Mouse (Mus musculus) layer of hippocampus, postnatal 14 days (tissue): Measurements from ENCODE around the gene Usb1. TPM values are rescaled to one million over a fixed set of nuclear protein-coding genes. Genes with fewer than 3 reads are reported as not detected.
"Not testable (repeated sequence)": the region's sequence is repeated elsewhere in the genome, so short reads cannot be mapped to it uniquely, and the experiment has no call there.

ENCODE experiments used
- DNase-seq, 2 experiments: peaks; one replicate each; pipeline ENCODE4 v3.0.0; 2021 to 2022; ENCODE audit warnings: low spot score in 2 of 2, mixed read lengths in 1 of 2
- total RNA-seq, 2 experiments: library from RNA; stranded (reverse); gene quantifications; 2 replicates each; pipeline ENCODE4 v1.2.3; 2021

The Usb1 gene
- total RNA-seq, 2 experiments from 2014 or later, result 16.0 to 18.6 TPM

- no peak for DNase-seq
Measured at GRCm38 (mm10) chr8:95369581-95370326, 37.7 kb downstream of the Usb1 start.

- no peak for DNase-seq
Measured at GRCm38 (mm10) chr8:95373389-95374002, 41.4 kb downstream of the Usb1 start.

DNA sequence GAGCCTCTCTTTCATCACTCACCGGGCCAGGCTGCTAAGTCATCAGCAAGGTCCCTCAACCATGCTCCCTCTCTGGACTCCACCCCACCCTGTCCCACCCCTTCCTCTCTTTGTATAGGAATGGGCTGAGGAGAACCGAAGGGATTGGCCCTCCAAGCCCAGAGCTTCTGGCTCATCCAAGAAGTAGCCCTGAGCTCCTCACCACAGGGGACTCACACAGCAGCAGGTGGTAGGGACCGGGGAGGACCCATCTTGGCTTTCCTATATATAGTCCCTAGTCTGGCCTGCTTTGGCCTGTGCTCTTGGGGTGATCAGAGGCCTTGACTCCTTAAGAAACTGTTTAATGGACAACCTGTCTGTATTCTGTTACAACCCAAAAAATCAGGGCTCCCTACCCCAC, 42.3 kb downstream of the Usb1 start:
- DNase-seq, result no peak

- peak in 1 of 2 experiments; percentile 34 for DNase-seq
Measured at GRCm38 (mm10) chr8:95375374-95375930, 43.4 kb downstream of the Usb1 start.

- DNase-seq, result no peak
Measured at GRCm38 (mm10) chr8:95376309-95376999, 44.4 kb downstream of the Usb1 start.

DNA sequence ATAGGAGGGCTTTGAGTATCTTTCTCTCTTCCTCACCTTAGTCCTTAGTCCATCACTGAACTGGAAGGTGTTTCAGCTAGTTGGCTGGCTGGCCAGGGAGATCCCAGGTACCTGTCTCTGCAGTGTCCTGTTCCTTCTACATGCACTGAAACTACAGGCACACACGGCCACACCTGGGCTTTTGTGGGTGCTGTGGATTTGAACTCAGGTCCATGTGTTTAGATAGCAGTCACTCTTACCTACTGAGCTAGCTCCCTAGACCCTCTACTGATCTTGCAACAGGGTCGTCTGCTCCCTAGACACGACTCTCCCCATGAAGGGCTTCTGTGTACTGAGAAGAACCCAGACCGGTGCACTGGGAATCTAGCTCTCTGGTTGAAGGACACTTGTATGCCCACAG, 45.0 kb downstream of the Usb1 start:
- no peak for DNase-seq

DNA sequence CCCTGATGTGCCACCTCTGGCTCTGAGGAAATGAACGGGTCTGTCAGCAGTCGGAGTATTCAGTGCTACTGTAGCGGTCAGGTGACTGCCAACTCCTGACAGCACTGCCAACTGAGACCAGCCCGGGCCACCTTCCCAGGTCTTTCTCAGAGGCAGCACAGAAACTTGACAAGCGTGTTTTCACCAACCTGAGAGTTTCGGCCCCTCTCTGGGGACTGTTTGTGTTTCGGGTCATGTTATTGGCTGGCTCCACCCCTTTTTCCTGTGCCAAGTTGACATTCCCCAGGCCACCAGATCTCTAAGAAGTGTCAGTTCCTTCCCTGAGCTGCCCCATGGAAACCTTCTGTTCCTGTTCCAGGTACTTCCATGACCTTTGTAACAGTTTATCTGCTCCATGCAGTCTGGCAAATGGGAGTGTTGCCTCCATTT, 45.8 kb downstream of the Usb1 start:
- DNase-seq, result no peak

DNA sequence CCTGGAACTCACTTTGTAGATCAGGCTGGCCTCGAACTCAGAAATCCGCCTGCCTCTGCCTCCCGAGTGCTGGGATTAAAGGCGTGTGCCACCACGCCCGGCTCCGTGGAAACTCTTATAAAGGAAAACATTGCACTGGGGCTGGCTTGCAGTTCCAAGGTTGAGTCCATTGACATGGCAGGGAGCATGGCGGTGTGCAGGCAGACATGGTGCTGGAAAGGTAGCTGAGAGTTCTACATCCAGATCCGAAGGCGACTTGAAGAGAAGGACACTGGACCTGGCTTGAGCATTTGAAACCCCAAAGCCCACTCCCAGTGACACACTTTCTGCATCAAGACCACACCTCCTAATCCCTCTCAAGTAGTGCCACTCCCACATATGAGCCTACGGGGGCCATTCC, 46.8 kb downstream of the Usb1 start:
- DNase-seq, result not testable (repeated sequence)

DNA sequence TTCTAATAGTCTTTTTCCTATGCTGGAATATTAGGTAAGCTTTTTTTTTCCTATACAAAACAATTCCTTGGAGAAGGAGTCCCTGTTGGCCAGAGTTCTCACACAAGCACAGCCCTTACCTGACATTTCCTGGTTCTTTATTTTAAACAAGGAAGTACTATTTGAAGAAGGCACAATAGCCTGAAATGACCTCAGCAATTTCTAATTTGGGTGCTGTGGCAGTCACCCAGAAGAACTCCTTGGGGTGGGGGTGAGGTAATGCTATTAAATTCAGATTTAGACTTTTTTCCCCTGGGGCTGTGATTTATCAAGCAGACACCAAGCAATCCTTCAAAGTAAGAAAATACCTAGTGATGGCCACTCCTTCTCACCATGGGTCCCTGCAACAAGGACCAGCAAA, 48.9 kb downstream of the Usb1 start:
- no peak for DNase-seq

- DNase-seq, result no peak
Measured at GRCm38 (mm10) chr8:95381595-95381994, 49.5 kb downstream of the Usb1 start.

- no peak for DNase-seq
Measured at GRCm38 (mm10) chr8:95384501-95384900, 52.4 kb downstream of the Usb1 start.

GRCm38 (mm10) chr8:95386037-95386436, 54.0 kb downstream of the Usb1 start:
- DNase-seq, result no peak

GRCm38 (mm10) chr8:95387221-95387620, 55.1 kb downstream of the Usb1 start:
- DNase-seq, result no peak

DNA sequence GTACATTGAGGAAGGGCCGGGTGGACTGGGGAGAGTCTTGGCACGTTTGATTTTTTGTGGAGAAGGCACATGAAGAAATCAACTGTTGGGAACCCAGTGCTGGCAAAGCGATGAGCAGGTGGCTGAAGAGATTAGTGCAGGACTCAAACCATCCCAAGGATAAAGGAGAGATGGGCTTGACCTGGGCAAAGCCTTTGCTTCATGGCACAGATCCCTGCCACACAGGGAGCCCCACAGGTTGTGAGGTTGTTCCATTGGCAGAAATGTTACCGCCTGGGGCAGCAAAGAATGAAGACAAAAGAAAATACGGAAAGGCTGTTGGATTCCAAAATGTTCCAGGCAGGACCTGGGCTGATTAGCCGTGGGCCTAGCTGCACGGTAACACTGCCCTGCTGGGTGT, 55.9 kb downstream of the Usb1 start:
- no peak for DNase-seq

GRCm38 (mm10) chr8:95390312-95390711, 58.2 kb downstream of the Usb1 start:
- no peak for DNase-seq

- no peak for DNase-seq
Measured at GRCm38 (mm10) chr8:95391101-95391500, 59.0 kb downstream of the Usb1 start.

DNA sequence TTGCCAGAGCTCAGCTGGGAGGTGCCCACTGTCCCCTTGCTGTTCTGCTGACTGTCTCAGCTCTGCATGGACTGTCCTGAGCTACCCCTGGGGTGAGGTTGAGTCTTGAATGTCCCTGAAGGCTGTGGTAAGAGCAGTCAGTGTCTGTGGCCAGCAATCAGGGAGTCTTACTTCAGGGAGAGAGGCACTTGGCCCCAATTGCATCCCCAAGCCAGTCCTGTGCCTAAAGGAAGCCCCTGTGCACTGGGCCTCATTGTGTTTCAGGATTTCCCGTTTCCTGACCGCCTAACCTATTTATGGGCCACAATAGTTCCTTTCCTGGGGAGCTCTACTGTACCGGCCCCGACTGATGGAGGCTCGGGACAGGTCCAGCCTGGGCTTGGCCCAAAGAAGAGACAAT, 60.5 kb downstream of the Usb1 start:
- no peak for DNase-seq

DNA sequence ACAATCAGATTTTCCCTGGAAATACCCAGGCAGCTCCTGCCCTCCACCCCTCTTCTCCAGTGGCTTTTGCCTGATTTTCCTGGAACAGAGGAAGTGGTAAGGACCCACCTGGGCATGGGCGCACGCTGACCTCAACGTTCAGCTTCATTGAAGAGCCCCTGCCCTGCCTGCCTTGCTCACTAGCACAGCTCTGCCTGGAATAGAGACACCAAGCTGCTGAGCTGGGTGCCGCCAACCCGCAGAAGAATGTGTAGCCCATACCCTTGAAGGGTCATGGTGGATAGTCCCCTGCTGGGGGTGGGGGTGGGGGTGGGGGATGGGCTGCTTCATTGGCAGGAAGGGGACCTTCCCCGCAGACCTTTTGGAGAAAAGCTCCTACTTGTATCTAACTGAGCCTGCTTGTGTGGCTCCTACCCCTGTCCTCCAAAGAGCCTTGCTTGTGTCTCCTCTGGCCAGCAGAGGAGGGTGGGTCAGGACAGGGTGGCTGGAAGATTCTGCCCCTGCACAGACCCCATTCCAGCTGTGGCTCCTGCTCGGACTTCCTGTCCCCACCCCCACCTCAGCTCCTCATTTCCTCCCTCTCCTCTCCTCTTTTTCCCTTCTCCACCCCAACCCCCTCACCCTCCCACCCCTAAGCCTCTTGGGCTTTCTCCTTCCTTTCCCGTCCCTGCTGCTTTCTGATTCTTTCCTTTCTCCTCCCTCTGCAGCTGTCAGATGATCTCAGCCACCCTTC, 63.3 kb downstream of the Usb1 start:
- DNase-seq, result no peak

DNA sequence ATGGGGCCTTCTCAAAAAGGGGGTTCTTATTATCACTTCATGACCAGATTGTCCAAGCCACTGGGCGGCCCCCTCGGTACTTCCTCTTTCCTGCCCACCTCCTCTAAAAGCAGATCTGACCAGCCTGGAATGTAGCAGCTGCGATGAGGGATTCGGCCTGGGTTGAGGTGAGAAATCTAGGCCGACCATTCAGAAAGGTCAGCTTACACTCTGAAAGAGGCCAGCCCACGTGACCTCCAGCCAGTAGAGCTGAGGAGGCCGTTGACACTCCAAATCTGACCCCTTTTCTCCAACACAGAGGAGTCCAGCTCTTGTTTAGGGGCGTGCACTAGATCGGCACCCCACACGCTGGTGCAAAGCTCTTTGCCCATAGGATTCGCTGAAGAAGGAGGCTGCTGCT, 64.7 kb downstream of the Usb1 start:
- no peak for DNase-seq
